Mouse (Mus musculus): ENCODE data around the gene Meis3.

The Meis3 gene

GRCm38 (mm10) chr7:16213986-16214385 is 39.1 kb downstream of the Meis3 start:
- DNase-seq, result no peak

GRCm38 (mm10) chr7:16221582-16222272 is 46.8 kb downstream of the Meis3 start, which contains the start of gene Dhx34:
Gene Dhx34 (minus strand): TSS chr7:16222037.
- DNase-seq, result peak; percentile 89 to 94

GRCm38 (mm10) chr7:16229869-16230268 is 55.0 kb downstream of the Meis3 start:
- no peak for DNase-seq

All from thymus, adult 18-20 months (tissue).